Mouse (Mus musculus): ENCODE measurements around the gene Hnrnpk. TPM values are rescaled to one million over a fixed set of nuclear protein-coding genes. Genes with fewer than 3 reads are reported as not detected.

Hnrnpk gene
- polyA plus RNA-seq, 1 experiment from 2014 or later, result 2,271 TPM

DNA sequence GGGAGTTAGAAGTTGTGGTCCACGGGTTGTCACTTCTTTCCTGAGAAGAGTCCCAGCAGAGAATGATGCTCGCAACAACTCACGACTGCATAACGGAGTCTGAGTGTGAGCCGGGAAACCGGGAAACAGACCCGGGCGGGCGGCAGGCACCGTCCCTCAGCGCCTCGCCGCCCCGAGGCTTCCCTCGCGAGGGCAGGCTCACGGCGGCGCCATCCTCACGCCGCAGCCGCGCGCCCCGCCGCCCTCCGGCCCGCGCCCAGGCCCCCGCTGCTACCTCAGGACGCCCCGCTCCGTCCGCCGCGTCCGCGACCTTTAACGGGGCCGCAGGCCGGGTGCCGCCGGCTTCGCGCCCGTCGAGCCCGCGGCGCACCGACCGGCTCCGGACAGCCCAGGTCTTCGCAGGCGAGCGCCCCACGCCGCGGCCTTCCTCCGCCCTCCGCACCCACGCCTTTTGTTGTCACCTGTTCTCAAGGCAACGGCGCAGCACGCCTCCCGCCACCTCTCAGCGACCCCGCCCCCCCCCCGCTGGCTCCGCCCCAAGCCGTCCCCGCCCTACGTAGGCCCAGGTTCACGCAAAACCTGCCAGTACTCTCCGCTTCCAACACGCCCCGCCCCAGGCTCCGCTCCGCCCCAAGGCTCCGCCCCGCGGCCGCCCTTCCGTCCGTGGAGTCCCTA lies 44.4 kb downstream of the Hnrnpk start, which contains the start of gene Kif27:
Gene Kif27, minus strand, starts transcription at position 494 of the 675 bp plus-strand sequence.
- H3K9ac ChIP-seq, result peak within 1 kb of the TSS; percentile 80
- H3K9me3 ChIP-seq (replicated peaks), result no peaks in the 10 kb centered on the region
- ATAC-seq, result peak; percentile 99
- 0 out of 2 replicates have a peak, but pooled peaks cover 3% of the 10 kb centered on the region for H3K4me1 ChIP-seq
- H3K36me3 ChIP-seq (ENCODE audit: poor library complexity, severe bottlenecking), result no peaks in the 10 kb centered on the region
- peak within 1 kb of the TSS; percentile 74 for H3K4me3 ChIP-seq
- H3K27ac ChIP-seq, result no peak within 1 kb of the TSS
- peak within 1 kb of the TSS; percentile 95 for H3K4me2 ChIP-seq
- under 1% methylated on average over 46 of the region's 85 CpGs for WGBS
- no peaks in the 10 kb centered on the region for H3K27me3 ChIP-seq

DNA sequence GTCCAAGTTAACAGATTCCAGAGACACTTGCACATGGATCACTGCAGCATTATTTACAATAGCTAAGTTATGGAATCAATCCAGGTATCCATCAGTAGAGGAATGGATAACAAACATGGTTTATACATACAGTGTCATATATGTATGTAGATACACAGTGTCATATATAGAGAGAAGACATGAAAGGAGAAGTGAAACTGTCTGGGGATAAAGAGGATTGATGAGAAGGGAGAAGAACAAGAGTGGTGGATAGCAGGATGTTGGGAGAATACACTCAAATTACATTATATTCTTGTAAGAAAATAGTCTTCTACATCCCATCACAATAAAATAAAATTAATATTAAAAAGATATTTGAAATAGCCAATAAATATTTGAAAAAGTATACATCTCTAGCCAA lies 50.1 kb downstream of the Hnrnpk start:
- no peak for ATAC-seq
- Histone ChIP-seq H3K4me3 (no peak overlapping the region), H3K4me1 (no peaks in the 10 kb centered on the region), H3K9me3 (replicated peaks) (no peaks in the 10 kb centered on the region), H3K36me3 (ENCODE audit: poor library complexity, severe bottlenecking) (no peaks in the 10 kb centered on the region), H3K27ac (no peak overlapping the region), H3K4me2 (no peak overlapping the region), H3K27me3 (no peaks in the 10 kb centered on the region), H3K9ac (no peak overlapping the region)

DNA sequence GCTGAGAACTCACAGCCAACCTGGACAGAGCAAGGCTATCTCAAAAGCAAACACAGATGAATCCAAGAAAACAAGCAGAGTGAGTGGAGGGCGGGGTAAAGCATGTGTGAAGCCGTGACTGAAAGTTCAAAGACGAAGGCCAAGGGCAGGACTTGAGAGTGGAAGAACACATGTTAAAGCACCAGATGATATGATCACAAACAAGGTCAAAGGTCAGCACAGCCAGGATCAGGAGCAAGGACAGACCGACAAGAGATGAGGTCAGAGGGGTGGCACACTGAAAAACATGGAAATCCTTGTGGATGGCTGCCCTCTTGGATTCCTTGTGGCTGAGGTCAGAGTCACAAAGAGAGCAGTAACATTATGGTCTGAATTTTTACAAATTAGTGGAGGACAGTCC lies 52.5 kb downstream of the Hnrnpk start:
- no peak overlapping the region for H3K4me2 ChIP-seq
- H3K4me3 ChIP-seq, result no peak overlapping the region
- no peak overlapping the region for H3K9ac ChIP-seq
- no peaks in the 10 kb centered on the region for H3K9me3 ChIP-seq (replicated peaks)
- 80% methylated on average over 4 of the region's 4 CpGs for WGBS
- no peak for ATAC-seq
- no peaks in the 10 kb centered on the region for H3K4me1 ChIP-seq
- H3K27me3 ChIP-seq, result no peaks in the 10 kb centered on the region
- H3K36me3 ChIP-seq (ENCODE audit: poor library complexity, severe bottlenecking), result no peaks in the 10 kb centered on the region
- no peak overlapping the region for H3K27ac ChIP-seq

DNA sequence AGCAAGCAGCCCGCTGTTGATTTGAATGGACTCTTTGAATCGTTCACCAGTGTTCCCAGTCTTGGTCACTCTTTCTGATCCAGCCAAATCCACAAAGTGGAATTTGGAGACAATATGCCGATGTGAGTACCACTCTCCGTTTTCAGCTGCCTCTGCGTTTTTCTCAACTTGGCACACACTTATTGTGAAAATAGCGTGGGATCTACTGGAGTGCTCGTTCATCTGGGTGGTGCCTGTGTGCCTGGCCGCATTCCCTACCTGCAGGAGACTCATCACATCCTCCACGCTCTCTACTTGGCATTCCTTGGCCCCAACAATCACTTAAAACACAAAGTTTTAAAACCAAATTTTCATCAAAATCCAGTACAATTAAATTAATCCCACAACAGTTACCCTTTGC lies 58.6 kb downstream of the Hnrnpk start:
- Histone ChIP-seq H3K36me3 (ENCODE audit: poor library complexity, severe bottlenecking) (no peaks in the 10 kb centered on the region), H3K4me2 (no peak overlapping the region), H3K9ac (no peak overlapping the region), H3K4me1 (no peaks in the 10 kb centered on the region), H3K27ac (no peak overlapping the region), H3K4me3 (no peak overlapping the region), H3K27me3 (no peaks in the 10 kb centered on the region), H3K9me3 (replicated peaks) (no peaks in the 10 kb centered on the region)
- 82% methylated on average over 9 of the region's 9 CpGs for WGBS
- no peak for ATAC-seq

MicroRNAs encoded within 50 kb of the gene (microRNA counts, 519-probe panel; counts per million panel counts)
- microRNA mmu-miR-7a, result 4,602 counts per million, percentile 86 among the panel's probes with 10 or more counts

Small RNAs within 50 kb of the gene (microRNA-seq; reads per million reads assigned to microRNA genes)
- gene Mir7-1, result 612 reads per million, percentile 73 among the genes with 10 or more reads in this experiment

Other genes with a start within 250 kb of the Hnrnpk start
- gene Idnk, start 245.7 kb downstream of the Hnrnpk start, polyA plus RNA-seq (2015; fragmentation: Nextera tagmentation; extraction: Ambion mirVana), result 66.5 and 73.2 TPM in 2 replicates
- 123 TPM in 2 replicates for gene Ubqln1, start 187.7 kb downstream of the Hnrnpk start, polyA plus RNA-seq (2015; fragmentation: Nextera tagmentation; extraction: Ambion mirVana)
- 32.0 and 34.6 TPM in 2 replicates for gene Gkap1, start 127.6 kb downstream of the Hnrnpk start, polyA plus RNA-seq (2015; fragmentation: Nextera tagmentation; extraction: Ambion mirVana)
- gene Kif27, start 44.2 kb downstream of the Hnrnpk start, polyA plus RNA-seq (2015; fragmentation: Nextera tagmentation; extraction: Ambion mirVana), result 1.4 and 1.6 TPM in 2 replicates
- 24.4 and 26.3 TPM in 2 replicates for gene 2210016F16Rik, start 18.1 kb downstream of the Hnrnpk start, polyA plus RNA-seq (2015; fragmentation: Nextera tagmentation; extraction: Ambion mirVana)
- 28.0 and 28.4 TPM in 2 replicates for gene Rmi1, start 1.1 kb downstream of the Hnrnpk start, polyA plus RNA-seq (2015; fragmentation: Nextera tagmentation; extraction: Ambion mirVana)
- gene Slc28a3, start 207.5 kb upstream of the Hnrnpk start, polyA plus RNA-seq (2015; fragmentation: Nextera tagmentation; extraction: Ambion mirVana), result 0.08 TPM in 1 of 2 replicates, not detected in the other